Mouse (Mus musculus): ENCODE data around the gene Mybpc3.

GRCm38 (mm10) chr2:91137481-91137880, 19.5 kb downstream of the Mybpc3 start:
- TF ChIP-seq CTCF (IDR thresholded peaks at IDR 0.05; ENCODE audit: low read depth) (no peak), EP300 (optimal IDR thresholded peaks at IDR 0.05) (no peak)

Data from stomach, postnatal 0 days (tissue).